18 mouse cellular contexts compared by ENCODE assay signal in the genomic region with DNA sequence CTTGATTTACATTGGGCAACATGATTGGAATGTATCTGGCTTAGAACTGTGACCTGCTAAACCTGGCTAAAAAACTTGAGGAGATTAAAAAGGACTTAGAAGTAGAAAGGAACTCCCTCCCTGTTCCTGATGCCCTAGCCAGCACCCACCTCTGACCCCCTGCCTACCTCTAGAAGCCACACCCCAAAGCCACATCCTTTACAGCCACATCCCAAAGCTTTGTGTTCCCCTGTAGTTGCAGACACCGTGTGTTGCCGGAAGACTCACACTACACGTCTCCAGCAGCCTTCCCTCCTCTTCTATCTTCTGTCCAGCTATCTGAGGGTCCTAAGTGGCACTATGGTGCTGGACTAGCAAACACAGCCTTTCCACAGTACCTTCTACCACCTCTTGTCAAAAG. TPM values are rescaled to one million over a fixed set of nuclear protein-coding genes. Genes with fewer than 3 reads are reported as not detected.
A peak's percentile ranks its signal among the peaks of the same experiment; 100 is the strongest.
DNase-seq lines count a peak whose midpoint lies in the region; ATAC-seq and TF ChIP-seq lines count a peak whose summit lies in the region.
"Had no signal": no experiment of that assay in that cellular context is flagged by ENCODE, and none has a peak within 500 bp of the region (broad histone marks: within the 10 kb centered on the region; RNA-seq: fewer than 3 reads in every experiment).

No protein-coding gene starts in this region.

- H3K27me3 ChIP-seq in intestine, postnatal 0 days (replicated peaks; ENCODE audit: control insufficient read depth, insufficient read depth, low read length): no peaks in the 10 kb centered on the region
- no peaks in the 10 kb centered on the region for H3K27me3 ChIP-seq in forebrain, postnatal 0 days (ENCODE audit: insufficient read depth, low read length)
- H3K27me3 ChIP-seq: embryonic facial prominence, embryonic 15.5 days; hindbrain, embryonic 15.5 days; limb, embryonic 13.5 days; midbrain, embryonic 13.5 days had no signal

- 0 out of 2 replicates have a peak, but pooled peaks cover 3% of the 10 kb centered on the region for H3K36me3 ChIP-seq in intestine, postnatal 0 days (ENCODE audit: control insufficient read depth, insufficient read depth)
- peaks cover 3% of the 10 kb centered on the region; the same call in 1 of the 2 replicates for H3K36me3 ChIP-seq in forebrain, postnatal 0 days (ENCODE audit: insufficient read depth)
- H3K36me3 ChIP-seq: hindbrain, embryonic 15.5 days had no signal

- TF ChIP-seq CTCF in intestine, postnatal 0 days (IDR thresholded peaks at IDR 0.05; ENCODE audit: low read depth): no peak
- TF ChIP-seq CTCF in forebrain, postnatal 0 days (IDR thresholded peaks at IDR 0.05; ENCODE audit: low read depth): no peak

- H3K4me2 ChIP-seq in intestine, postnatal 0 days (replicated peaks; ENCODE audit: low read depth): no peak overlapping the region
- no peak overlapping the region for H3K4me2 ChIP-seq in forebrain, postnatal 0 days (ENCODE audit: low read depth)
- H3K4me2 ChIP-seq: embryonic facial prominence, embryonic 15.5 days; hindbrain, embryonic 15.5 days; limb, embryonic 13.5 days; midbrain, embryonic 13.5 days had no signal

- 71% methylated on average over 3 of the region's 3 CpGs for WGBS in intestine, postnatal 0 days
- 85% methylated on average over 3 of the region's 3 CpGs for WGBS in forebrain, postnatal 0 days

- no peaks in the 10 kb centered on the region for H3K9me3 ChIP-seq in intestine, postnatal 0 days (ENCODE audit: control insufficient read depth)
- no peaks in the 10 kb centered on the region for H3K9me3 ChIP-seq in forebrain, postnatal 0 days (ENCODE audit: low read length)
- H3K9me3 ChIP-seq: embryonic facial prominence, embryonic 15.5 days; hindbrain, embryonic 15.5 days; limb, embryonic 13.5 days; midbrain, embryonic 13.5 days had no signal

- H3K27ac ChIP-seq in intestine, postnatal 0 days (ENCODE audit: low read depth, low read length): 0 out of 2 replicates have a peak overlapping the region, but pooled peaks have one; percentile 1
- no peak overlapping the region for H3K27ac ChIP-seq in forebrain, postnatal 0 days (ENCODE audit: low read depth, low read length)
- H3K27ac ChIP-seq: embryonic facial prominence, embryonic 15.5 days; hindbrain, embryonic 15.5 days; limb, embryonic 13.5 days; midbrain, embryonic 13.5 days had no signal

- no peak overlapping the region for H3K9ac ChIP-seq in intestine, postnatal 0 days (ENCODE audit: low read depth, low read length)
- no peak overlapping the region for H3K9ac ChIP-seq in forebrain, postnatal 0 days
- H3K9ac ChIP-seq: embryonic facial prominence, embryonic 15.5 days; hindbrain, embryonic 15.5 days; midbrain, embryonic 13.5 days had no signal

- DNase-seq in CD4-positive, CD25-positive, alpha-beta regulatory T cell, adult 2 months (ENCODE audit: low read depth, low spot score): peak; percentile 66
- DNase-seq in R1 (ENCODE audit: low read depth, low spot score): peak; percentile 33
- DNase-seq in thymus, postnatal 0 days (ENCODE audit: low spot score): peak; percentile 79
- no peak for DNase-seq in forebrain, postnatal 0 days
- no peak for DNase-seq in kidney, postnatal 10 days
- DNase-seq in c-Kit-positive CD71-positive TER-119-positive erythroid progenitor cells, embryonic 14.5 days (ENCODE audit: low spot score): no peak
- no peak for DNase-seq in adrenal gland, adult 18-20 months (ENCODE audit: low spot score in 2 of 2)
- DNase-seq: cerebellum, adult 9-11 months; heart, postnatal 14 days; kidney, adult 9 months; kidney, postnatal 4 days; lung, postnatal 10 days had no signal

- H3K4me3 ChIP-seq in intestine, postnatal 0 days (ENCODE audit: low read depth, low read length): no peak overlapping the region
- no peak overlapping the region for H3K4me3 ChIP-seq in forebrain, postnatal 0 days (ENCODE audit: low read depth, low read length)
- H3K4me3 ChIP-seq: embryonic facial prominence, embryonic 15.5 days; hindbrain, embryonic 15.5 days; limb, embryonic 13.5 days; midbrain, embryonic 13.5 days; myocyte had no signal

- no peak for ATAC-seq in intestine, postnatal 0 days
- no peak for ATAC-seq in forebrain, postnatal 0 days
- ATAC-seq: midbrain, embryonic 13.5 days had no signal

- no peaks in the 10 kb centered on the region for H3K4me1 ChIP-seq in intestine, postnatal 0 days (replicated peaks; ENCODE audit: control insufficient read depth, insufficient read depth, low read length)
- H3K4me1 ChIP-seq in forebrain, postnatal 0 days (ENCODE audit: insufficient read depth): 0 out of 2 replicates have a peak, but pooled peaks cover 6% of the 10 kb centered on the region

RNA-seq across cellular contexts. Expression of a gene that starts 5.9 kb away (rescaled TPM):
- polyA plus RNA-seq in intestine, postnatal 0 days (2015; fragmentation: Nextera tagmentation; extraction: Ambion mirVana): 41.6 and 44.3 TPM in 2 replicates
- polyA plus RNA-seq in thymus, postnatal 0 days (2015; fragmentation: Nextera tagmentation; extraction: Ambion mirVana): 53.5 and 64.7 TPM in 2 replicates
- total RNA-seq in forebrain, postnatal 0 days (2014; rRNA removed): 29.0 and 41.5 TPM in 2 replicates
- polyA plus RNA-seq in forebrain, postnatal 0 days (2015; fragmentation: Nextera tagmentation; extraction: Ambion mirVana): 29.7 and 41.1 TPM in 2 replicates
- total RNA-seq in adrenal gland, adult 18-20 months (2021): 10 to 100 TPM; 25.7 to 37.3 TPM

RNA-seq across cellular contexts. Expression of a gene that starts 20.1 kb away (rescaled TPM):
- polyA plus RNA-seq in intestine, postnatal 0 days (2015; fragmentation: Nextera tagmentation; extraction: Ambion mirVana): 383 and 404 TPM in 2 replicates
- polyA plus RNA-seq in thymus, postnatal 0 days (2015; fragmentation: Nextera tagmentation; extraction: Ambion mirVana): 616 and 646 TPM in 2 replicates
- 483 and 607 TPM in 2 replicates for total RNA-seq in forebrain, postnatal 0 days (2014; rRNA removed)
- polyA plus RNA-seq in forebrain, postnatal 0 days (2015; fragmentation: Nextera tagmentation; extraction: Ambion mirVana): 333 and 341 TPM in 2 replicates
- 100 to 1,000 TPM; 391 to 441 TPM for total RNA-seq in adrenal gland, adult 18-20 months (2021)

Comparison
In these comparisons a context has a peak if more than half of its experiments do, and no peak if none do; other contexts are left out.
1. DNase-seq: peak in CD4-positive, CD25-positive, alpha-beta regulatory T cell, adult 2 months (single experiment), R1 (single experiment) and thymus, postnatal 0 days (single experiment); none in forebrain, postnatal 0 days (single experiment), kidney, postnatal 10 days (single experiment), c-Kit-positive CD71-positive TER-119-positive erythroid progenitor cells, embryonic 14.5 days (single experiment) and adrenal gland, adult 18-20 months (0 of 2).